Mouse (Mus musculus) frontal cortex, postnatal 14 days (tissue): ENCODE results near the gene Ogfod3.

Source experiments
- DNase-seq, 2 experiments: peaks; one replicate each; pipeline ENCODE4 v3.0.0; 2022; ENCODE audit warnings: low spot score in 2 of 2

The Ogfod3 gene

DNA sequence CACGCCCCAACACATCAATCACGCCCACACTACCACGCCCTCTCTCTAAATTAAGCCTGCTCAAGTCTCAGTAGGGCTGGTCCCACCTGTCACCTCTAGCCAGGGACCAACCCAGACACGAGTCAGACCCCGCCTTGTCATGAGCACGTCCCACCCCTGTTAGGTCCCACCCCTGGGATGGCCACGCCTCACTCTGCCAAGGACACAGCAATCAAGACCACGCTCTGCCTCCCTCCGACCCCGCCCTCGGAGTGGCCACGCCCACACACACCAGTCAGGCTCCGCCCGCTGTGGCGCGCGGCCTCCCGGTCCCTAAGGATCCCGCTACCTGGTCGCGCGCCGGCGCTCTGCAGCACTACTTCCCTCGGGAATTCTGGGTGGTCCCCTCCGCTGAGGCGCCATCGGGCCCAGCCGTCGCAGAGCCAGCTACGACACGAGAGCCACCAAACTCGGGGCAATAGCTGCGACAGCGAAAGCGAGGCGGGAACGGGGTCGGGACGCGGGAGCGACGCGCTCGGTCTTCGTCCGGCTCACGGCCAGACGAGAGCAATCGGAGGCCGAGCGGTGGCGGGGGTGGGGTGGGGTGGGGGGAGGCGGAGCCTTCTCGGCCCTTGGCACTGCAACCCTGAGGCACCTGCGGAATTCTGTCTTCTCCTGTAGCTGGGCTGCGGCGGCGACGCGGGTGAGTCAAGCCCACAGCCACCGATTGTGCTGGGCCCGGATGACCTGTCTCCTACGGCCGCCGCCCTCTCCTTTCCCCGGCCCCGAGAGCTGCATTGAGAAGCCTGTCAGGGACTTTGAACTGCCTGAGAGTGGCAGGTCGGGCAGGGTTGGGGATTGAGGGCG lies at the start of gene Ogfod3, which contains the start of gene Hexdc:
Gene Ogfod3, minus strand, starts transcription at position 551 of the 846 bp plus-strand sequence.
Gene Hexdc, plus strand, starts transcription at position 273 of the 846 bp plus-strand sequence.
- DNase-seq = peak; percentile 87 to 91

DNA sequence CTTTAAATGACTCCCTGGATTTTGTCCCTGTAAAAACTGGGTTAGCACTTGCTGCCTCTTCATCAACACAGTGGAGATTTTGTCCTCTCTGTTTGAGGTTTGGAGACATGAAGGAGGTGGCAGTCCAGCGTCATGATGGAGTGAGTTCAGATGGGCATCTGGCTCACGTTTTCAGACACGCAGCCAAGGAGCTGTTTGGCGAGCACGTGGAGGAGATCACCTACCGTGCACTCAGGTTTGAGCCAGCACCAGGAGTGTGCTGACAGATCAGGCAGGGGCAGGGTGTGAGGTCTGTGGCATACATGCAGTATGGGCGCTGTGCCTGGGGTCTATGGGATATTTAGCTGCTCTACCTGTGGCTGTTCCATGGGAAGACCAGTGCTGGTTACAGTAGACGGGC lies 45.7 kb upstream of the Ogfod3 start:
- DNase-seq = no peak

DNA sequence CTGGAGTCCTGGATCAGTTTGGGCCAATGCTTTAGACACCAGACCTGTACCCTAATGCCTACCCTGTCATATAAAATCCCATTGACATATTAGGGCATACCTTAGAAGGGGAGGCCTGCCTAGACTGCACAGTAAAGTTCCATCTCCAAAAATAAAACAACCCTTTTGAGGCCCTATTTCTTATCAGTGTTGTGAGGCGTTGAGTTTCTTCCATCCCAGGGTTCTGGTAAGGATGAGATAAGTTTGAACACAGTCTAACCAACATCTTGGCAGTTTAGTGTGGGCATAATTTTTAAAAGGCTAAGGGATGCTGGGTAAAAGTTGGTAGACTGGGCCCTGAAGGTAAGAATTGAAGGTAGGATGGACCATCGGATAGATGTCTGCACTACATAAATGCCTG lies 35.2 kb upstream of the Ogfod3 start:
- DNase-seq = no peak

DNA sequence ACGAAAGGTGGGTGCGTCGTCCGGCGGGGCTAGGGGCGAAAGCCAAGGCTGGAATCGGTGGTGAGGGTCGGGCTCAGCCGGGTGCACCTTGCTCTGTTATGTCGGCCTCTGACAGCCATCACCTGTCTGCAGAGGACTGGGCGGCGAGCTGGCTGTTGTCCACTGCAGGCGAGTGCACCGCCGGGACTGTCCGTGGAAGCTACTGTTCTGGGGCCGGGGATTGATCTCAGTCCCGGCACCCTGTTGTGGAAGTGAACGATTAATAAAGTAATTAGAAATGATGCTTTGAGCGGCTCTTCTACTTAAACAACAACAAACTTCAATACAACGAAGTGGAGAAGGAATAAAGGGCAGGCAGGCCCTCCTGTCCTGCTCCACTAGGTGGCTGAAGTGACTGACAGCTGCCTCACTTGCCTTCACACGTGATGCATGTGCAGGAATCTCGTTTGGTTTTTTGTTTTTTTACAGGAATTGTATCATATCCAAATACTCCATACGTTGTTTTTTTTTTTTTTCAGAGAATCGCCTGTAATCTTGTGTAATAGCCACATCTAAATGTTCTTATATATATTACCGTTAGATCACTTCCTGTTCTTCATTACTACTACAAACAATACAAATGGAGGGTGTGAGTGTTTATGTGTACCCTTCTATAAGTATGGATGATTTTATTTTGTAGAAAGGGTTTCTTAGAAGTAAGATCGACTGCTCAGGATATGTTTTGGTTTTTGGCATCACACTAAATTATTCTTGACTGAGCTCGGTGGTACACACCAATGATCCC lies 33.0 kb upstream of the Ogfod3 start:
- no peak for DNase-seq

DNA sequence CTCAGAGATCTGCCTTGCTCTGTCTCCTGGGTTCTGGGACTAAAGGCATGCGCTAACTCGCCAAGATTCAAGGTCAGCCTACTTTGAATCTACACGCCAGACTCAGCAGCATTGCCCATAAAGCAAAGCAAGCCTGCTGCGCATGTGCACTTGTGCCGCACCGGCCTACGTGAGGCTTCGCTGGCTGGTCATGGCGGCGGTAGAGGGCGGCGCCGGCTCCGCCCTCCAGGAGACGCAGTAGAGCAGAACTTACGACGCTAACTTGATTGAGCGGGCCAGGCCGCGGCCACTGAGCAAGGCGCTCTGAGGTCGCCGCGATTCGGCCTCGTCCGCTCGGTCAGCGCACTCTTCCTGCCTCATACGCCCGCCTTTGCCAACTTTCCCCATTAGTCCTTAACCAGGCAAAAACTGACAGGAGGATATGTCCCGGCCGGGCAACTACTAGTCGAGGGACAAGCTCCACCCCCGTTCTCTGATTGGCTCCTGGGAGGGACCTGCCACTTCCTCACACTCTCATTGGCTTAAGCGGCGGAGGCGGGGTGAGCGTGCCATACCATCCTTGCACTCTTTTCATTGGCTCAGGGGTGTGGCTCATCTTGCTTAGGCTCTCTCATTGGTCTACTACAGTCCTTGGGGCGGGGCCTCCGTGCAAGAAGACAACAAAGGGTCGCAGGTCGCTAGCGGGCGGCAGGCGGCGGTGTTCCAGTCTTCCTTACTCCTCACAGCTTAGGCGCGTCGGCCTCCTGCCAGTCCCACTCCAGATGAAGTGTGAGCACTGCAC lies 32.2 kb upstream of the Ogfod3 start, which contains the start of gene Narf:
Gene Narf, plus strand, starts transcription at position 690 of the 781 bp plus-strand sequence.
- DNase-seq = peak; percentile 98 to 100

DNA sequence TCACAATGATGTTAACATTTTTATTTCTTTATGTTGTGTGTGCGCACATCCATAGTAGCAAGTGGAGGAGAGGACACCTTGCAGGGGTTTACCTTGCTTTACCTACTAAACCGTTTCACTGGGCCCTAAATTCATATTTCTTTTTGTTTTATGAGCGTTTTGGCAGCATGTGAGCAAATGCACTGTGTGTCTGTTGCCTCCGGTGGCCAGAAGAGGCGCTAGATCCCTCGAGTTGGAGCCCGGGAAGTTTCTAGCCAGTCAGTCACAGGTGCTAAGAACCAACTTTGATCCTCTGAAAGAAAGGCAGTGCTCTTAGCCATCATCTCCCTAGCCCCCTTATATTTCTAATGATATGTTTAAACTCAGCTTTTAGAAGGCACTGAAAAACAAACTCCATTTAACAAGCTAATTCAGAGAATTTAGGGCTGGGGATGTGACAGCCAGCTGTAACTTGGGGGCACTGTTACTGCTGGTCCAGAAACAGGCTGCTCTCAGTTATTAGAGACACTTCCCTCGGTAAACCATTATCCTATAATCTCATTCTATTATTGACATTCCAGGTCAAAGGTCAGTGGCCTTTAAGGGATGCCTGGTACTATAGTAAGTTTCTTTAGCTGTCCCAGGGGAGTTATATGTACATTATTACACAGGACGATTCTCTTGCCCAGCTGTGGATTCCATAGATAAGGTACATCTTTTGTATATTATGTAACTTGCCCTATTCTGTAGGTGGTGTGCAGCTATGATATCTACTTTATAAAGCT lies 31.1 kb upstream of the Ogfod3 start:
- no peak for DNase-seq

DNA sequence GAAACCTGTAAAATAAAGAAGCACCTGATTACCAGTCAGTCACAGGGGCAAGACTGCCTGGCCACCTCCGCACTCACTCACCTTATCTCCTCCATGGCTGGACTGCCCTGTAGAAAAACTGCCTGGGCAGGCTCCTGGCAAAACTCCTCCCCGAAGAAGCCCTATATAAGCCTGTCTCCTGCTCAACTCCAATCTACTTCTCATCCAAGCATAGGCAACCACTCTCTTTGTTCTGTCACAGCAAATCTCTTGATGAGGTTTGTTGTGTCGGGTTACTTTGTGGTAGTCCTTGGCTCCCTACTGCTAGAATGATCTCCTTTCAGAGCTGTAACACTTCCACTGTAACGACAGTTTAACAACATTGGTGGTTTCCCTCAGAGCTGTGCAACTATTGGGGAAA lies 28.2 kb upstream of the Ogfod3 start:
- DNase-seq = no peak

DNA sequence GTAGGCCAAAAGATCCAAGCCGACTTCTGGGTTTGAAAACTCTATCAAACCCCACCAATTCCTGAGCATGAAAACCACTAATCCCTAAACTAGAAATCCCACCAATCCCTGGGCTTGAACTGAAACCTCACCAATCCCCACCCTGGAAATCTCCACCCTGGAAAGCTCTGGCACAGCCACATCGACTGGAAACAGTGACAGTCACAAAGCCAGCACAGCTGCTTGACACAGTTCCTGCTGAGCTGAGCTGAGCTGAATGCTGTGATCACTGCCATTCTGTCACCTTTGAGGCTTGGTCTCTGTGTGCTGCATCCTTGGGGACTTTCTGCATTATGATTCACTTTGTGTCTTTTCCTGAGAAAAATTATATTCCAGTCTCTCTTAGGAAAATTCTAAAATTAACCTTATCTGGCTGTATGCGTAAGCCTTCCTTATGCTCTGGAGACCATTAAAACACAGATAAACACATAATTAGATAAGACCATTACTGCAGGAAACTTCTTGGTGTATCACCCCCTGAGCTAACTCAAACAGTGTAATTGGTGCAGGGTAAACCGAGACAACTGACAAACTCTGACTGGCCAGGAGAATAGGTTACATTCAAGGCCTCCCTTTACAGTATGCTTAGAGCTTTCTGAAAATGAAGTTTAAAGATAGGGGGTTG lies 27.2 kb upstream of the Ogfod3 start:
- DNase-seq = no peak

DNA sequence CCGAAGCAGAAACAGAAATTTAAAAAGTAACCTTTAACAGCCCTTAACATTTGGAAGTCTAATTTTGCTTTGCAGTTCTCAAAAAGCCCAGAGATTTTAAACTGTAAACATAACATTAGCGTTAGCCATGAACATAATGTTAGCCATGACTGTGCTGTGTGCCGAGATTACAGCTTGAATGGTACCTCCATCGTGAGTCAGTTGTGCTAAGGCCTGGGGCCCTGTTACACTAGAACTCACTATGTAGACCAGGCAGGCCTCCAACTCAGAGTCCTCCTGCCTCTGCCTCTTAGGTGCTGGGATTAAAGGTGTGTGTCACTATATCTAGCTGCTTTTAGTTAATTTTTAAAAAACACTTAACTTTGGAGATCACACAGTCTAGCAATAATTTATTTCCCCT lies 26.7 kb upstream of the Ogfod3 start:
- no peak for DNase-seq

DNA sequence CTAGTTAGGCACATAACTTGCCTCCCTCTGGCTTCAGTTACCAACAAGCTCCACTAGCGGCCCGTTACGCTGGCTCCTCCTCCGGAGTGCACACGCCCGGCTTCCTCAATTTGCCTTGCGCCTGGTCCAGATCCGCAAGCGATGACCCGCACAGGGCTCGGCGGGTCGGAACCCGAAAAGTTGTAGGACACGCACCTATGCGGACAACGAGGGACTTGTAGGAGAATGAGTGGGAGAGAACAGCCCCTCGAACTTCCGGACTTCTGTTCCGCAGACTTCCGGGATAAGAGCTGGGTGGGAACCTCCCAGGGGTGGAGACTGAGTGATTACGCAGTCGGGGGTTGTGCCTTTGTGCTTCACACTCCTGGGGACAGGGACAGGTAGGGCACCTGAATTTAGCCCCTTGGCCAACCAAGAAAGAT lies 24.5 kb upstream of the Ogfod3 start, which contains the start of gene Cybc1:
Gene Cybc1, minus strand, starts transcription at position 305 of the 422 bp plus-strand sequence.
- DNase-seq = peak; percentile 50

DNA sequence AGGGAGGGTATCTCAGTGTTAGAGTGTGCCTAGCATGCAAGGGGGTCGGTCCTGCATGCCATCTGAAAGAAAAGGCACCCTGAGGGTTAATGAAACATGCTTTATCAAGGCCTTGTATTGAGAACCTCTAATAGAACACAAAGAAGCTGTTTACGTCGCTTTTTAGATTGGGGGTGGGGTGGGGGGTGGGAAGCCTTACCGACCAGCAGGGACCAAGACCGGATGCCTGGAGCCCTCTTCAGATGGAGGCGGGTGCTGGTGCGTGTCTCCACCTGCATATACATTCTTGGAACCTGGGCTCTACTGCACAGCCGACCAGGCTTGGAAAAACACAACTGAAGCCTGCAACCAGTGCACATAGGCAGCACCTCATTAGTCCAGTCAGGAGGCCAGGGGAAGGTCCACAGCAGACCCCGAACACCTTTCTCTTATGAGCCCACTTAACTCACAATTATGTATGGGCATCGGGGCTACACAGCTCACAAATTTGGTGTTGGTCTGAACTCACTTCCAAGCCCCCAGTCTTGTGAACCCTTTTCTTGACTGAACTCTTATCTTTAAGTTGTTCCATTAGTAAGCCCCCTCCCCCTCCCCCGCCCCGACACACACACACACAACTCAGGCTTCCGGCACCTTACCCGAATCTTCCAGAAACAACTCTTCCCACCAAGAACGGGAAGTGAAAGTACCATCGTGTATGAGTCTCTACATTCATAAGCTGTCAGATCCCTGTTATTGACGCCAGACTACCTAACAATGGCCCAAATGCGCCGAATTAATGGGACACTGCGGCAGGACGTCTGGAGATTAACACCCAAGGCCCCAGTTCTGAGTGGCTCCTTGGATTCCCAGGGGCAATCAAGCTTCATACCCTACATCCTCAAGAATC lies 23.9 kb upstream of the Ogfod3 start:
- no peak for DNase-seq

DNA sequence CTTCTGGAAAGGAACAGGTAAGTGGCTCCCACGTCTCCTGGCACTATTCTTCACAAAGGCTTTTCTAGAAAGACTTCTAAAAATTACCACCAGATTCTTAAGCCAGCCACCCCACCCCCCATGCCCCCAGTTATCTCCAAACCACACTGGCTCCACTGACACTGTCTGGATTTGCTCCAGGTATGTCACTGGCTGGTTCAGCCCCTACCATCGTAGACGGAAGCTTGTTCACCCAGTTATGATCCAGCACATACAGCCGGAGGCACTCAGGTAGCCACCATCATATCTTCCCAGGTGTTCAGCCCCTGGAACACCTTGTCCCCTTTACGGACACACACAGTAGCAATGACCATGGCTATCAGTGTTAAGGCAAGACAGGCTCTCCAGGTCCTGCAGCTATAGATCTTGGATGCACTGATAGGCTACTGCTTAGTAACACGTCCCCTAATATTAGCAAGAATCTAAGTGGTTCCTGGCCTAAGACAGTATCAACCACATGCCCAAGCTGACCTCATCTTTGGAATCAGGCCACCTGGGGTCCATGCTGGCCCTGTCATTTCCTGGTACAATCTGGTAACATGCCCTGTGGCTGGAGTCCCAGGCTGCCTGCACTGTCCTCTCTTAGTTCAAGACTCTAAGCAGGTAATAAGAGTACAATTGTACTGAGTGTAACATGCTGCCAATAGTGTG lies 17.0 kb upstream of the Ogfod3 start:
- no peak for DNase-seq

DNA sequence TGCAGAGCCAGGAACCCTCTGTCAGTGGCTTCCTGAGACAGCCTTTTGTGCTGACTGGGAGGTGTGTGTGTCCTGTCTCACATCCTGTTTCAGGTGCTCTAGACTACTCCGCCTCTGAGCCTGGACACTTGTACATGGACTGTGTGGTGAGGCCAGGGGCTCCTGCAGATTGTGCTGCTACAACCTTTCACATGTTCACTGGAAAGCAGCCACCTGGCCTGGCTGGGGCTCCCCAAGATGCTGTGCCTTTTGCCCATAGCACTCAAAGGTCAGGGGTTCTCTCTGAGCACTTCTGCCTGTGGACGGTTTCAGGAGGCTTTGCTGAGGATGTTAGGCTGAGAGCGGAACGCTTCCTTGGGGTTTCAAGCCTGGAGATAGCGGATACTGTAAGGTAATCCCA lies 16.3 kb upstream of the Ogfod3 start:
- DNase-seq = no peak

DNA sequence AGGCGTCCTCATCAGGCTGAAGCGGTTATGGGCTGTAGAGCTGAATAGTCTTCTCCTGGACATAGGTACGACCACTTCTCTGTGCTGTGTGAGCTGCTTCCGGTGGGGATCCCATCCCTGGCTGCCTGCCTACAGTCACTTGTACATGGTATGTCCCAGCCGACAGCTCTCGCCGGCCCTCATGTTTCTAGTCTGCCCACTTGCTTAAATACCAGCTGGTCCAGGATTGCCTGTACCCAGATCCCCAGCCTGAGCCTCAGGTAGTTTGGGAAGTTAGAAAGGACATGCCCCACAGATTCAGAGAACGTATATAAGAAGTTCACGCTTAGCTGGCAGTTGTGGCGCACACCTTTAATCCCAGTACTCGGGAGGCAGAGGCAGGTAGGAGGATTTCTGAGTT lies 15.3 kb upstream of the Ogfod3 start:
- DNase-seq = no peak

DNA sequence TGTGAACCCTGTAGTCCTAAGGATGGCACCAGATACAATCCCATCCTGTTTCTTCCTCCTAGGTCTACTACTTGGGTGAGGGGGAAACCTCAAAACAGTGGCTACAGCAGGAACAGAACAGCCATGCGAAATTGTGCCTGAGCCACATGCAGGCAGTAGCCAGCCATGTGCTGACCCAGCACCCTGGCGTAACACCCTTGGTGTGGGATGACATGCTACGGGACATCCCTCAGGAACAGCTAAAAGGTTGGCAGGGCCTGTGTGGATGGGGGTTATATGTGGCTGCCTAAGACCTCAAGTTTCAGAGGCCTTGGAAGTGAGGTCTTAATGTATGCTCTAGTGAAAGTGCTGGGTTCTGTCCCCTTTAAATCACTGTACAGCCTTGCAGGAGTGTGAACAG lies 12.3 kb upstream of the Ogfod3 start:
- no peak for DNase-seq

DNA sequence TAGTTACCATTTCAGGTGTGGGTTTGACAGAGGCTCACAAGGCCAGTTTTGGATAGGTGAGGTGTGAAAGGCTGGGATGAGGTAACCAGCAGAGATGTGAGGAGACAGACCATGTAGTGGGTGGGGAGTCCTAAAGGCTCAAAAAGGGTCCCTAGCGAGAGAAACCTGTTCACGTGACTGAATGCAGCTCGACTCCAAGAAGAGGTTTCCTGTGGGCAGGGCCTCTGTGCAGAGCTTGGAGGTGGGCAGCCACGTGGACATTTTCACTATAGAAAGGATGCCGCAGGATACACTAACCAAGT lies 701 bp downstream of the Ogfod3 start:
- no peak for DNase-seq

DNA sequence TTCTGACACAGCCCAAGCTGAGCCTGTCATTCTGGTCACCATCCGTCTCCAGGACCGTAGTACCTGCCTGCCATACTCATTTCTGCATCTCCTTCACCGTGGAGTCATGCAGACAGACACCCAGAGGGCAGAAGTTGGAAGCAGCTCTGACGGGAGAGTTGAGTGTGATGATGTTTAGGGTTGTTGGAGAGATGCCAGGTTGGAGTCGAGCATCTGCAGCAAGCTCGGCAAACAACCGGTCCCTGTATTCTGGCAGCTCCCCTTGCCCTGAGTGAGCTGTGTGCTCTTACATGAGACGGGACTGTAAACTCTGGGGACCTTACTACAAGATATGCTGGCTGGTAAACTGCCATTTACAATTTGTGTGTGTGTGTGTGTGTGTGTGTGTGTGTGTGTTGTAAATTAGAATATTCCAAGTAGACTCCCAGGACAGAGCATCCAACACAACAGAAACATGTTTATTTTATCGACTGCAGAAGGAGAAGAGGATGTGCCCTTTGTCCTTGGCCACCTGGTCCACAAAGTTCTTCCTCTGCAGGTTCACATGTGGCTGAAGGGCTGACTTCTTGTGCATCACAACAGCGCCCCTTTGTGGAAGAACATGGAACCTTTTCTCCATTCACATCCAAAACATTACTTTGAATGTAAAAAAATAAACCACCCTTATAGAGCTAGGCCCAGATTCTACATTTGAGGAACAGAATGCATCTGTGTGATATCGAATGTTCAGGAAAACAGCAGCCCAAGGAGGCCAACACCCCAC lies 2.9 kb downstream of the Ogfod3 start:
- no peak for DNase-seq

DNA sequence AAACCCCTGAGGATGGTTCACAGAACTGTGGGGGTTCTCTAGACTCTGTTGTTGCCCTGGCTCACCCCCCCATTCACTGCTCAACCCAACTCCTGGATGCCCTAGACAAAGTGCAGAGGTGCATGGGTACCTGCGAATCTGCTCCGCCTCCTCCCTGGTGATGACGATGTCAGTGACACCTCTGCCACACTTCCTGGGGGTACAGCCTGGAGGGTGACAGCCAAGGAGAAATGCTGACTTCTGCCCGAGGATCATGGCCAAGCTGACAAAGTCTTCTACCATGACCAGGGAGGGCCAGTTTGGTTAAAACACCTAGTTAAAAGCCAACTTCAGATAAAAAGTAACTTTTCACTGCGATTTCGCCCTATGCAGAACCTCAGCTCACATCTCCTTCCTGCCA lies 3.7 kb downstream of the Ogfod3 start:
- no peak for DNase-seq
